Mouse (Mus musculus): Measurements from ENCODE around the gene Gsto2. TPM values are rescaled to one million over a fixed set of nuclear protein-coding genes. Genes with fewer than 3 reads are reported as not detected.
A peak's percentile ranks its signal among the peaks of the same experiment; 100 is the strongest.

Gsto2 gene
- polyA plus RNA-seq, 1 experiment, result not detected

GRCm38 (mm10) chr19:47885191-47885743, 19.9 kb downstream of the Gsto2 start:
- 59% methylated on average over 7 of the region's 7 CpGs for WGBS
- H3K4me3 ChIP-seq (ENCODE audit: low read depth, low read length), result no peak overlapping the region
- H3K27ac ChIP-seq (ENCODE audit: insufficient read depth, low read depth, low read length), result no peak overlapping the region
- peaks cover 3% of the 10 kb centered on the region; the same call in 1 of the 2 replicates for H3K4me1 ChIP-seq (ENCODE audit: control insufficient read depth, insufficient read depth, insufficient read length, low read length)
- H3K27me3 ChIP-seq (ENCODE audit: control insufficient read depth, insufficient read depth, low read length), result no peaks in the 10 kb centered on the region
- TF ChIP-seq POLR2A (IDR thresholded peaks at IDR 0.05; ENCODE audit: low read depth, low read length) (no peak), CTCF (IDR thresholded peaks at IDR 0.05; ENCODE audit: extremely low read depth, insufficient read length, insufficient replicate concordance, low read depth, low read length) (no peak)
- no peaks in the 10 kb centered on the region for H3K36me3 ChIP-seq (ENCODE audit: control insufficient read depth, insufficient read depth, low read length)

- Histone ChIP-seq H3K4me1 (ENCODE audit: control insufficient read depth, insufficient read depth, insufficient read length, low read length) (peaks cover 6% of the 10 kb centered on the region; the same call in 1 of the 2 replicates), H3K27ac (ENCODE audit: insufficient read depth, low read depth, low read length) (no peak overlapping the region), H3K4me3 (ENCODE audit: low read depth, low read length) (no peak overlapping the region), H3K36me3 (ENCODE audit: control insufficient read depth, insufficient read depth, low read length) (no peaks in the 10 kb centered on the region), H3K27me3 (ENCODE audit: control insufficient read depth, insufficient read depth, low read length) (no peaks in the 10 kb centered on the region)
- whole genome bisulfite sequencing, result 69% methylated on average over 11 of the region's 11 CpGs
- TF ChIP-seq CTCF (IDR thresholded peaks at IDR 0.05; ENCODE audit: extremely low read depth, insufficient read length, insufficient replicate concordance, low read depth, low read length) (no peak), POLR2A (IDR thresholded peaks at IDR 0.05; ENCODE audit: low read depth, low read length) (no peak)
Observed at GRCm38 (mm10) chr19:47885886-47886285, 20.6 kb downstream of the Gsto2 start.

GRCm38 (mm10) chr19:47886617-47887016, 21.3 kb downstream of the Gsto2 start:
- peaks cover 13% of the 10 kb centered on the region; the same call in 1 of the 2 replicates for H3K4me1 ChIP-seq (ENCODE audit: control insufficient read depth, insufficient read depth, insufficient read length, low read length)
- H3K4me3 ChIP-seq (ENCODE audit: low read depth, low read length), result no peak overlapping the region
- no peaks in the 10 kb centered on the region for H3K27me3 ChIP-seq (ENCODE audit: control insufficient read depth, insufficient read depth, low read length)
- TF ChIP-seq CTCF (IDR thresholded peaks at IDR 0.05; ENCODE audit: extremely low read depth, insufficient read length, insufficient replicate concordance, low read depth, low read length), result no peak
- TF ChIP-seq POLR2A (IDR thresholded peaks at IDR 0.05; ENCODE audit: low read depth, low read length), result no peak
- 0 out of 2 replicates have a peak overlapping the region, but pooled peaks have one; percentile 22 for H3K27ac ChIP-seq (ENCODE audit: insufficient read depth, low read depth, low read length)
- whole genome bisulfite sequencing, result 45% methylated on average over 7 of the region's 7 CpGs
- H3K36me3 ChIP-seq (ENCODE audit: control insufficient read depth, insufficient read depth, low read length), result no peaks in the 10 kb centered on the region

- H3K27me3 ChIP-seq (ENCODE audit: control insufficient read depth, insufficient read depth, low read length), result no peaks in the 10 kb centered on the region
- TF ChIP-seq CTCF (IDR thresholded peaks at IDR 0.05; ENCODE audit: extremely low read depth, insufficient read length, insufficient replicate concordance, low read depth, low read length) (no peak), POLR2A (IDR thresholded peaks at IDR 0.05; ENCODE audit: low read depth, low read length) (no peak)
- 80% methylated on average over 10 of the region's 10 CpGs for WGBS
- no peaks in the 10 kb centered on the region for H3K36me3 ChIP-seq (ENCODE audit: control insufficient read depth, insufficient read depth, low read length)
- peak overlapping the region; percentile 22; the same call in 1 of the 2 replicates for H3K27ac ChIP-seq (ENCODE audit: insufficient read depth, low read depth, low read length)
- no peak overlapping the region for H3K4me3 ChIP-seq (ENCODE audit: low read depth, low read length)
- H3K4me1 ChIP-seq (ENCODE audit: control insufficient read depth, insufficient read depth, insufficient read length, low read length), result peaks cover 16% of the 10 kb centered on the region; the same call in 1 of the 2 replicates
Observed at GRCm38 (mm10) chr19:47887417-47887816, 22.1 kb downstream of the Gsto2 start.

- Histone ChIP-seq H3K4me3 (ENCODE audit: low read depth, low read length) (no peak overlapping the region), H3K27me3 (ENCODE audit: control insufficient read depth, insufficient read depth, low read length) (no peaks in the 10 kb centered on the region), H3K27ac (ENCODE audit: insufficient read depth, low read depth, low read length) (no peak overlapping the region), H3K36me3 (ENCODE audit: control insufficient read depth, insufficient read depth, low read length) (no peaks in the 10 kb centered on the region), H3K4me1 (ENCODE audit: control insufficient read depth, insufficient read depth, insufficient read length, low read length) (peaks cover 16% of the 10 kb centered on the region; the same call in 1 of the 2 replicates)
- no peak for TF ChIP-seq CTCF (IDR thresholded peaks at IDR 0.05; ENCODE audit: extremely low read depth, insufficient read length, insufficient replicate concordance, low read depth, low read length)
- TF ChIP-seq POLR2A (IDR thresholded peaks at IDR 0.05; ENCODE audit: low read depth, low read length), result no peak
- WGBS, result 81% methylated on average over 8 of the region's 8 CpGs
Observed at GRCm38 (mm10) chr19:47888037-47888436, 22.7 kb downstream of the Gsto2 start.

GRCm38 (mm10) chr19:47890489-47891130, 25.3 kb downstream of the Gsto2 start:
- WGBS, result 19% methylated on average over 10 of the region's 10 CpGs
- peak overlapping the region; percentile 3; the same call in 1 of the 2 replicates for H3K4me3 ChIP-seq (ENCODE audit: low read depth, low read length)
- H3K27ac ChIP-seq (ENCODE audit: insufficient read depth, low read depth, low read length), result peak overlapping the region; percentile 52
- no peaks in the 10 kb centered on the region for H3K27me3 ChIP-seq (ENCODE audit: control insufficient read depth, insufficient read depth, low read length)
- no peak for TF ChIP-seq CTCF (IDR thresholded peaks at IDR 0.05; ENCODE audit: extremely low read depth, insufficient read length, insufficient replicate concordance, low read depth, low read length)
- TF ChIP-seq POLR2A (IDR thresholded peaks at IDR 0.05; ENCODE audit: low read depth, low read length), result no peak
- H3K4me1 ChIP-seq (ENCODE audit: control insufficient read depth, insufficient read depth, insufficient read length, low read length), result peaks cover 16% of the 10 kb centered on the region; the same call in 1 of the 2 replicates
- no peaks in the 10 kb centered on the region for H3K36me3 ChIP-seq (ENCODE audit: control insufficient read depth, insufficient read depth, low read length)

GRCm38 (mm10) chr19:47891562-47892312, 26.4 kb downstream of the Gsto2 start:
- no peak overlapping the region for H3K4me3 ChIP-seq (ENCODE audit: low read depth, low read length)
- no peak for TF ChIP-seq POLR2A (IDR thresholded peaks at IDR 0.05; ENCODE audit: low read depth, low read length)
- TF ChIP-seq CTCF (IDR thresholded peaks at IDR 0.05; ENCODE audit: extremely low read depth, insufficient read length, insufficient replicate concordance, low read depth, low read length), result no peak
- H3K4me1 ChIP-seq (ENCODE audit: control insufficient read depth, insufficient read depth, insufficient read length, low read length), result peaks cover 16% of the 10 kb centered on the region; the same call in 1 of the 2 replicates
- no peaks in the 10 kb centered on the region for H3K36me3 ChIP-seq (ENCODE audit: control insufficient read depth, insufficient read depth, low read length)
- H3K27ac ChIP-seq (ENCODE audit: insufficient read depth, low read depth, low read length), result peak overlapping the region; percentile 38
- WGBS, result 74% methylated on average over 11 of the region's 11 CpGs
- H3K27me3 ChIP-seq (ENCODE audit: control insufficient read depth, insufficient read depth, low read length), result no peaks in the 10 kb centered on the region
